Mouse (Mus musculus) liver, embryonic 11.5 days (tissue): ENCODE measurements around the gene Fnbp1l. TPM values are rescaled to one million over a fixed set of nuclear protein-coding genes. Genes with fewer than 3 reads are reported as not detected.

Experiments used
- ATAC-seq: fragments of 200-750 bp; cut with Nextera tagmentation; replicated peaks from 2 replicates; pipeline ENCODE4 v1.8.0; 2017; ENCODE audit warnings: moderate number of reproducible peaks, mild to moderate bottlenecking, moderate TSS enrichment, moderate library complexity; ENCODE audit not compliant: low FRiP score
- DNase-seq: peaks from one replicate; pipeline ENCODE4 v3.0.0-alpha.2; 2017; ENCODE audit warnings: low spot score
- H3K27ac ChIP-seq: fragments of 300-500 bp; sonication (generic); 2 replicates; pipeline ENCODE4 v1.5.1; 2014; ENCODE audit warnings: mild to moderate bottlenecking, low read depth, low read length, control low read depth
- H3K27me3 ChIP-seq: fragments of 300-500 bp; sonication (generic); replicated peaks from 2 replicates; pipeline ENCODE4 v1.6.1; 2014; ENCODE audit warnings: low read length, mixed read lengths; ENCODE audit not compliant: control insufficient read depth, insufficient read depth
- H3K36me3 ChIP-seq: fragments of 300-500 bp; sonication (generic); 2 replicates; pipeline ENCODE4 v1.6.1; 2014; ENCODE audit warnings: mild to moderate bottlenecking, low read length, moderate library complexity, mixed read lengths; ENCODE audit not compliant: control insufficient read depth, insufficient read depth
- H3K4me1 ChIP-seq: fragments of 300-500 bp; sonication (generic); replicated peaks from 2 replicates; pipeline ENCODE4 v1.6.1; 2014; ENCODE audit warnings: low read length, mixed read lengths; ENCODE audit not compliant: control insufficient read depth, insufficient read depth
- H3K4me2 ChIP-seq: fragments of 300-500 bp; sonication (generic); 2 replicates; pipeline ENCODE4 v1.6.1; 2014; ENCODE audit warnings: mild to moderate bottlenecking, control low read depth, moderate library complexity
- H3K4me3 ChIP-seq: fragments of 300-500 bp; sonication (generic); 2 replicates; pipeline ENCODE4 v1.5.1; 2014; ENCODE audit warnings: low read depth, low read length, control low read depth
- H3K9ac ChIP-seq: fragments of 300-500 bp; sonication (generic); 2 replicates; pipeline ENCODE4 v1.6.1; 2014; ENCODE audit warnings: low read depth, low read length, control low read depth
- H3K9me3 ChIP-seq: fragments of 300-500 bp; sonication (generic); 2 replicates; pipeline ENCODE4 v1.6.1; 2016; ENCODE audit warnings: low read length, inconsistent platforms, mixed read lengths; ENCODE audit not compliant: control insufficient read depth
- WGBS: fragments of 180-500 bp; shearing (Covaris S2); extraction: QIAGEN DNeasy Blood & Tissue Kit; methylation state at CpG from one replicate; pipeline ENCODE4 v1.1.7; 2014; 5-methylcytosine and 5-hydroxymethylcytosine counted together
- polyA plus RNA-seq: library from polyadenylated mRNA; unstranded; fragments of >200 nt; fragmentation: Nextera tagmentation; extraction: Ambion mirVana; gene quantifications from 2 replicates; pipeline ENCODE4 v1.2.1, GENCODE M21; 2014

Gene Fnbp1l
- polyA plus RNA-seq, 1 experiment from 2014 or later = 17.5 TPM

- H3K27me3 ChIP-seq = peaks cover 5% of the 10 kb centered on the region
- ATAC-seq = no peak
- no peak overlapping the region for H3K9ac ChIP-seq
Measured at GRCm38 (mm10) chr3:122617613-122618340, 1.7 kb downstream of the Fnbp1l start.

GRCm38 (mm10) chr3:122612537-122612936 lies 7.0 kb downstream of the Fnbp1l start:
- ATAC-seq (no peak), DNase-seq (no peak)
- Histone ChIP-seq H3K4me1 (peaks cover 5% of the 10 kb centered on the region; the same call in 1 of the 2 replicates), H3K27me3 (no peaks in the 10 kb centered on the region), H3K4me2 (no peak overlapping the region), H3K9ac (no peak overlapping the region), H3K9me3 (no peaks in the 10 kb centered on the region), H3K27ac (no peak overlapping the region), H3K4me3 (no peak overlapping the region), H3K36me3 (no peaks in the 10 kb centered on the region)
- WGBS = 66% methylated on average over 6 of the region's 6 CpGs

More at GRCm38 (mm10) chr3:122617613-122618340, 1.7 kb downstream of the Fnbp1l start:
- WGBS = 61% methylated on average over 9 of the region's 9 CpGs
- Histone ChIP-seq H3K27ac (no peak overlapping the region), H3K4me1 (peaks cover 11% of the 10 kb centered on the region; the same call in 1 of the 2 replicates), H3K9me3 (no peaks in the 10 kb centered on the region), H3K36me3 (no peaks in the 10 kb centered on the region), H3K4me3 (peak overlapping the region; percentile 81), H3K4me2 (peak overlapping the region; percentile 86)
- no peak for DNase-seq

GRCm38 (mm10) chr3:122611761-122612160 lies 7.8 kb downstream of the Fnbp1l start:
- no peak overlapping the region for H3K4me2 ChIP-seq
- WGBS = 71% methylated on average over 5 of the region's 5 CpGs
- no peaks in the 10 kb centered on the region for H3K36me3 ChIP-seq
- H3K27me3 ChIP-seq = no peaks in the 10 kb centered on the region
- DNase-seq (no peak), ATAC-seq (no peak)
- H3K4me3 ChIP-seq = no peak overlapping the region
- H3K9me3 ChIP-seq = no peaks in the 10 kb centered on the region
- H3K4me1 ChIP-seq = 0 out of 2 replicates have a peak, but pooled peaks cover 3% of the 10 kb centered on the region
- H3K9ac ChIP-seq = no peak overlapping the region
- H3K27ac ChIP-seq = no peak overlapping the region

- ATAC-seq (peak; percentile 60; the same call in 1 of the 2 replicates), DNase-seq (no peak)
- Histone ChIP-seq H3K9ac (no peak overlapping the region), H3K9me3 (no peaks in the 10 kb centered on the region), H3K27me3 (no peaks in the 10 kb centered on the region), H3K27ac (no peak overlapping the region), H3K4me3 (no peak overlapping the region), H3K4me1 (no peaks in the 10 kb centered on the region), H3K4me2 (no peak overlapping the region; the same call in 1 of the 2 replicates), H3K36me3 (no peaks in the 10 kb centered on the region)
- WGBS = 60% methylated on average over 10 of the region's 10 CpGs
Measured at GRCm38 (mm10) chr3:122606105-122606801, 13.3 kb downstream of the Fnbp1l start.

GRCm38 (mm10) chr3:122603229-122603628 lies 16.3 kb downstream of the Fnbp1l start:
- ATAC-seq = no peak

GRCm38 (mm10) chr3:122602370-122602769 lies 17.1 kb downstream of the Fnbp1l start:
- 73% methylated on average over 1 of the region's 1 CpGs for WGBS
- no peaks in the 10 kb centered on the region for H3K9me3 ChIP-seq
- H3K4me2 ChIP-seq = no peak overlapping the region
- H3K27me3 ChIP-seq = no peaks in the 10 kb centered on the region
- no peaks in the 10 kb centered on the region for H3K36me3 ChIP-seq
- H3K27ac ChIP-seq = no peak overlapping the region
- DNase-seq = no peak
- H3K4me3 ChIP-seq = no peak overlapping the region
- no peak overlapping the region for H3K9ac ChIP-seq
- H3K4me1 ChIP-seq = no peaks in the 10 kb centered on the region
- ATAC-seq = no peak

More at GRCm38 (mm10) chr3:122603229-122603628, 16.3 kb downstream of the Fnbp1l start:
- Histone ChIP-seq H3K4me2 (no peak overlapping the region), H3K36me3 (no peaks in the 10 kb centered on the region), H3K9ac (no peak overlapping the region), H3K27me3 (no peaks in the 10 kb centered on the region), H3K27ac (no peak overlapping the region), H3K4me3 (no peak overlapping the region), H3K9me3 (no peaks in the 10 kb centered on the region), H3K4me1 (no peaks in the 10 kb centered on the region)
- WGBS = 67% methylated on average over 4 of the region's 4 CpGs
- DNase-seq = no peak

GRCm38 (mm10) chr3:122599291-122599690 lies 20.2 kb downstream of the Fnbp1l start:
- DNase-seq (no peak), ATAC-seq (no peak)
- 79% methylated on average over 4 of the region's 4 CpGs for WGBS
- H3K9ac ChIP-seq = no peak overlapping the region
- H3K4me3 ChIP-seq = no peak overlapping the region
- H3K27ac ChIP-seq = no peak overlapping the region
- H3K4me2 ChIP-seq = no peak overlapping the region
- H3K4me1 ChIP-seq = no peaks in the 10 kb centered on the region
- H3K27me3 ChIP-seq = no peaks in the 10 kb centered on the region
- no peaks in the 10 kb centered on the region for H3K36me3 ChIP-seq
- no peaks in the 10 kb centered on the region for H3K9me3 ChIP-seq

GRCm38 (mm10) chr3:122590804-122591203 lies 28.7 kb downstream of the Fnbp1l start:
- Histone ChIP-seq H3K4me3 (no peak overlapping the region), H3K36me3 (no peaks in the 10 kb centered on the region), H3K4me1 (peaks cover 4% of the 10 kb centered on the region; the same call in 1 of the 2 replicates), H3K9me3 (no peaks in the 10 kb centered on the region), H3K9ac (no peak overlapping the region), H3K27me3 (no peaks in the 10 kb centered on the region), H3K4me2 (no peak overlapping the region), H3K27ac (no peak overlapping the region)
- ATAC-seq (no peak), DNase-seq (no peak)
- 80% methylated on average over 5 of the region's 5 CpGs for WGBS
